Mouse (Mus musculus) kidney, adult 8-10 months (tissue): ENCODE measurements around the gene E130114P18Rik.

Experiments
- DNase-seq, 2 experiments: peaks; one replicate each; pipeline ENCODE4 v3.0.0; 2022

Gene E130114P18Rik

GRCm38 (mm10) chr4:97804638-97805037, 26.8 kb upstream of the E130114P18Rik start:
- no peak for DNase-seq

DNA sequence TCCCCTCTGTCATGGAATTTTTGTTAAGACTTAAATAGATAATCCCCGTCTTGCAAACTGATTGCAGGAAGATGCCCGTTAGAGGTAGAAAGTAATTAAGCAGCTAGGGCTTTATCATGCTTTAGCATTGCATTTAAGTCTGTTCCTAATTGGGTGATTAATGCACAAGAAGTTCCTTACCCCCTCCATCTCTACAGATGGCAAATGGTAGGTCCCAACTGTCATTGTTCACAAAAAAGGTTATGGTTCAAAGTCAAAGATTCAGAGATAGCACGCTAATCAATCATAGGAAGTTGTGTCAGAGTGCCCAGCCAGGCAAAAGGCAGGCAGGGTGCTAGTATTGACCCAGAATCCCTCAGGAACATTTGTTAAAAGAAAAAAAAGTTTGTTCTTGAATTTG, 25.9 kb upstream of the E130114P18Rik start:
- DNase-seq = no peak

DNA sequence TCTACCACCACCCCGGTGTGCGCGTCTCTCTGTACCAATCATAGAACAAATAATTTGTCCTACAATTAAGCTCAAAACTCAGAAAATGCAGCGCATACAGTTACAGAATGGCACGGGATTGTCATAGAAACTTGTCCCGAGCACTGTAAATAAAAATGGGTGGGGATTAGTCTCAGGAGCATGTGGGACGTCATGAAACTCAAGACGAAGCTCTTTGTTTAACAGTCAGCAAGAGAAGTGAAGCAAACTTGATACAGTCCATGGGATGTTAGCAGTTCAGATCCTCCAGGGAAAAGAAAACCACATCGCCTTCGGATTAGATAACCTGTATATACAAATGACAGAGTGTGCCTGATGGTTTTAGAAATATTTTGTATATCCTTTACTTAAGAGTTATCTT, 18.6 kb upstream of the E130114P18Rik start:
- DNase-seq = no peak

DNA sequence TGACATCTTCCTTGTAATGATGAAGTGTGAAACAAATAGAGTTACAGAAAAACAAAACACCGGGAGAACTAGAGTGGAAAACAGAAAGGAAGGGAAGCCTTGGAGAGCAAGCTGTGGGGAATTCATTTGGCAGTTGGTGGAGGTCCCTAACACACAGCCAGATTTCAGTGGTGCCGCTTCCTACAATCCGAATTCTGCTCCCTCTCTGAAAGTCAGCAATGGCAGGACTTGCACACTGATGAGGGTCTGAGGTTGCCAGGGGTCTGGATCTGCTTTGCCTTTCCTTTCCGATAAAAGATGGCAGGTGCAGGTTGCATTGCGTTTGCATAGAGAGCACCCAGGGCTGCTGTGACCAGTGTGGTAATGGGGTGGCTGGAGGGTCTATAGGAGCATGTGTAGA, 18.1 kb upstream of the E130114P18Rik start:
- DNase-seq = no peak

- no peak for DNase-seq
These were observed 17.0 kb upstream of the E130114P18Rik start for GRCm38 (mm10) chr4:97794865-97795264.

- DNase-seq = no peak
These were observed 16.1 kb upstream of the E130114P18Rik start for GRCm38 (mm10) chr4:97793931-97794330.

GRCm38 (mm10) chr4:97788537-97788936, 10.7 kb upstream of the E130114P18Rik start:
- no peak for DNase-seq

DNA sequence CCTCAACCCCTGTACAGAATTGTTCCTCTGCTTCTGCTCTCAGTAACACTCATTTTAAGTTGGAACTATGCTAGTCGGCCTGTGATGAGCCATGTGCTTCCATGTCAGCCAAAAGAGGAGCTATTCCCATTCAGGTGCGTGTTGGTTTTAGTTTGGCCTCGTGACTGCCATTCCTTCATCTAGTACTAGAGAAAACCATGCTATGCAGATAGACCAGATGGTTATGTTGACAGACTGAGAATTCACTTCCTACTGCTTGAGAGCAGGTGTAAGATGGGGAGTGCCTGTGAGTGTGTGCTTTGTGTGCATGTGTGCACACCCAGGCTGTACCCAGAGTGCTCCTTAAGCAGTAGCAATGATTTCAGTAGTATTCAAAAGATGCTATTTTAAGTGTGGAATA, 9.6 kb upstream of the E130114P18Rik start:
- DNase-seq = no peak

- no peak for DNase-seq
These were observed 8.7 kb upstream of the E130114P18Rik start for GRCm38 (mm10) chr4:97786571-97786970.

- DNase-seq = no peak
These were observed 7.8 kb upstream of the E130114P18Rik start for GRCm38 (mm10) chr4:97785547-97786271.

- DNase-seq = no peak
These were observed 6.4 kb upstream of the E130114P18Rik start for GRCm38 (mm10) chr4:97784236-97784635.

DNA sequence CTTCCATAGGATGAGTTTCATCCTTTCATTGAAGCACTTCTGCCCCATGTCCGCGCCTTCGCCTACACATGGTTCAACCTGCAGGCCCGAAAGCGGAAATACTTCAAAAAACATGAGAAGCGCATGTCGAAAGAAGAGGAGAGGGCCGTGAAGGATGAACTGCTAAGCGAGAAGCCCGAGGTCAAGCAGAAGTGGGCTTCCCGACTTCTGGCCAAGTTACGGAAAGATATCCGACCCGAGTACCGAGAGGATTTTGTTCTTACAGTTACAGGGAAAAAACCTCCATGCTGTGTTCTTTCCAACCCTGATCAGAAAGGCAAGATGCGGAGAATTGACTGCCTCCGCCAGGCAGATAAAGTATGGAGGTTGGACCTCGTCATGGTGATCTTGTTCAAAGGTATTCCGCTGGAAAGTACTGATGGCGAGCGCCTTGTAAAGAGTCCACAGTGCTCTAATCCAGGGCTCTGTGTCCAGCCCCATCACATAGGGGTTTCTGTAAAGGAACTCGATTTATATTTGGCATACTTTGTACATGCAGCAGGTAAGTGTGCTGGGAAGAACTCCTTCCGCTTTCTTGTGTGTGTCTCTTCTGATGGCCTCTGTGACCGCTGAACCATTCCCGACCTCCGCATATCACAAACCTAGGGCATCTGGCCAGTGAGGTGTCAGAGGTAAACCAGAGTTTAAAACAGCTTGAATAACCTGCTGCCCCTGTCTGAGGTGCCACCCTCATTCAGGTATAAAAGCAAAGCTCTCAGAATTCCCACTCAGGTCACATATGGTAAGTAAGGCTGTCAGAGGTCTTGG, 5.4 kb upstream of the E130114P18Rik start:
- no peak for DNase-seq

DNA sequence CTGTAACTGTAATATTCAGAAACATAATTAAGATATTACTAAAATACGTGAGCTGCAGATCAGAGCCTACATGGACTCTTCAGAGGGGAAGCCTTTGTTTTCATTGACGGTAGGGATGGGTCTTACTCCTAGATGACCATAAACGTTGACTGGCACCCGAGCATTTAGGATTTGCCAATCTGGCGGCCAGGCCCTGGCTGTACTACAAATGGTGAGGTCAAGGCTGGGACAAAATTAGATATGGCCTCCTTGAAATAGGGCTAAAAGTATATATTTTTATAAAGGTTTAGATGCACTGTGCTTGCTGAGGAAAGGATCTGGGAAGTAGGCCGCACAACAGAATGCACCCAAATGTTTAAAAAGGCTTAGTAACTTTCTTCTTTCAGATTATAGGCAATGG, 4.6 kb upstream of the E130114P18Rik start:
- no peak for DNase-seq

- DNase-seq = no peak
These were observed 4.2 kb upstream of the E130114P18Rik start for GRCm38 (mm10) chr4:97782069-97782468.

DNA sequence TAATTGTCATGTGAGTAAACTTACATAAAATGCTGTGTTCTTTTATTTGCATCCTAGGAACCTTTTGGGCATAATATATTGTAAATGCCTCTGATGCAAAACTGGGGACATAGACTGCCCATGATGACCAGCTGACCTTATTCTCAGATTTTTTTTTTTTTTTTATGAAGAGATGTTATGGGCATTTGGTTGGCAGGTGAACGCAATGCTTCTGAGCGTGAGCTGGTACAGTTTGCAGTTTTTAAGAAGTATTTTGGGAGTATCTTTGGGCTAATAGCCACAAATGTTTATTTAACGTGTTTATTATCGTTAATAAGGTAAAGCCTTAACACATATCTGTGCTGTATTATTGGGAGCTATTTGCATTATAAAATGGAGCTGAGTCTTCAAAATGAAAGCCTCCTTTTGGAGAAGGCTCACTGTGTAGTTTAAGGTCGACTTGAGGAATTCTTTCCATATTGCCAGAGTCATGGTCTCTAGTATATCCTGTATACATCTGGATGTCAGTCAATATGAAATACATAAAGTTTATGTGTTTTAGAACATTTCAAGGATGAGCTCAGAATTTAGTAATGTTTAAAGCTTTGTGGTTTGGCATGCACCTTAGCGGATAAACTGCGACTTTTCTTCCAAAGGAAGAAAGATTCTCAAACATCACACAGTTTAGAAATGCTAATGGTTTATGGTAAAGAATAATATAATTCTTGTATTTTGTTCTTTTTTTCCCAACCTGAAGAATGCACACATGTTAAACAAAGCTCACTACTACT, 3.0 kb upstream of the E130114P18Rik start:
- DNase-seq = no peak

- DNase-seq = no peak
These were observed 2.1 kb upstream of the E130114P18Rik start for GRCm38 (mm10) chr4:97780024-97780423.

DNA sequence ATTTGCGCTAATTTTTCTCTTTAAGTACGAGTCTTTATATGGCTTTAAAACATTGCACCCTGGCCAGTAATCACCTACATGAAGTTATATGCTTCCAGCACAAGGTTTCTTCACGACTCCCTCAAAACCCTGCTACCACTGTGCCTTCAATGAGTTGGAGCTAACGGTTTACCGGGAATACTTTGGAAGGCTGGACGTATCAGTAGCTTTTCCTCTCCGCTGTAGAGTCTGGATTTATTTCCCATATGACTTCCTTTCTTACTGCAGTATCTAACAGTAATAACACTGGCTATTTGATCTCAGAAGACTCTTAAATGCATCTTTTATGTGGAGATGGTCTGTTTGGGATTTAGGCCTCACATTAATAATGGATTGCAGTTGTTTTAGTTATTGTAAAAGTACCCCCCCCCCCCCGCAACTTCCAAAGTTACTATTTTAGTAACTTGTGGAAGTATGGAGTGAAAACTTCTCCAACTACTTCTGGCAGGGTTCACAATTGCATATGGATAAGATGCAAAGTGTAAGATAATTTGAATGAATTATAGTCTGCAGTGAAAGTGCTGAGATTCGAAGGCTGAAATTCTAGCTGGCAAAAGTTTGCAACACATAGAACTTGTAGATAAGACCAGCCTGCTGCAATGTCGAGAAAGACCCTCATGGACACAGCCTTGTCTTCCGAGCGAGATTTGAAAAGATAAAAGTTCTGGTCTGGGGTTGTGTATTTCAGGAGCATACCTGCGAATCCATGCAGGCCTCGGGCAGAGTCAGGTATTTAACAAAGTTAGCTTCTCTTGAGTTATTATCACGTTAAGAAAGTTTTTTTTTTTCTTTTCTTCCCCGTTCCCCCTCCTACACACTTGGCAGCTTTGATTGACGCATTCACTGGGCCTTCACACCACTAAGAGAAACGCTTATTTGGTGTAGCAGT, 1.4 kb upstream of the E130114P18Rik start:
- no peak for DNase-seq

GRCm38 (mm10) chr4:97778211-97779002, 529 bp upstream of the E130114P18Rik start:
- DNase-seq = no peak

DNA sequence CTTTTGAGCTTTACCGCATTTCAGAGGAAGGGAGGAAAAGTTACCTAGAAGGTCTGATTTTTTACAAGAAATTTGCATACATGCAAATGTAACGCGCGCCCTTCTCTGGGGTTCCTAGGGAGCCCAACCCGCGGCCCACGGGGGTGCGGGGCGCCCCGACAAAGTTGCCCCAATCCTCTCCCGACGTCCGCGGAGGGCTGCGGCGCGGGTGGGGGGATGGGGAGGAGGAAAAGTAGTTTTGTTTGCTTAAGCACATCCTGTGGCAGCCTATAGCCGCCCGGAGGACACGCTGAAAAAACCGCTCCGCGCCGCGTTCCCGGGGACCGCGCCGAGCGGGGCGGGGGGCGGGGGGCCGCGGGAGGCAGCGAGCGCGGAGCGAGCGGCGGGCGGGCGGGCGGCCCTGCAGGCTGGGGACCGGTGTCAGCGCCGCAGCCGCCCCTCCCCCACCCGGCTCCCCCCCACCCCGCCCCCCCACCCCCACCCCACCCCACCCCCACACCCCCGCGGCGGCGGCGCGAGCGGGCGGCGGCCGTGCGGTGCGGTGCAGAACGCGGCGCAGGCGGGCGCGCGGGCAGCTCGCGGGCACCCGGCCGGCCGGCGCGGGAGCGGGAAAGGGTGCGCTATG, 685 bp downstream of the E130114P18Rik start:
- no peak for DNase-seq

GRCm38 (mm10) chr4:97776388-97777080, 1.3 kb downstream of the E130114P18Rik start:
- DNase-seq = no peak
